Mouse (Mus musculus) thymus, adult 2 months (tissue): ENCODE results near the gene Stx12. TPM values are rescaled to one million over a fixed set of nuclear protein-coding genes. Genes with fewer than 3 reads are reported as not detected.
"Not testable (repeated sequence)": the region's sequence is repeated elsewhere in the genome, so short reads cannot be mapped to it uniquely, and the experiment has no call there.

ENCODE experiments used
- DNase-seq: peaks from one replicate; pipeline ENCODE4 v3.0.0; 2021
- H3K27ac ChIP-seq: fragments of 200-500 bp; 2 replicates; pipeline ENCODE4 v1.5.1; 2012; ENCODE audit warnings: low read length, control low read depth; ENCODE audit not compliant: control insufficient read depth, insufficient read depth
- H3K27me3 ChIP-seq: fragments of 200-500 bp; 2 replicates; pipeline ENCODE4 v1.6.1; 2012; ENCODE audit warnings: mild to moderate bottlenecking, low read length, moderate library complexity, mixed read lengths; ENCODE audit not compliant: control insufficient read depth, insufficient read depth
- H3K36me3 ChIP-seq: fragments of 200-500 bp; 2 replicates; pipeline ENCODE4 v1.6.1; 2012; ENCODE audit warnings: mild to moderate bottlenecking, low read length, moderate library complexity; ENCODE audit not compliant: control insufficient read depth, insufficient read depth
- H3K4me1 ChIP-seq: fragments of 200-500 bp; replicated peaks from 2 replicates; pipeline ENCODE4 v1.6.1; 2012; ENCODE audit warnings: low read length; ENCODE audit not compliant: control insufficient read depth, insufficient read depth
- H3K4me3 ChIP-seq: fragments of 200-500 bp; 2 replicates; pipeline ENCODE4 v1.5.1; 2012; ENCODE audit warnings: mild to moderate bottlenecking, low read length, control low read depth, moderate library complexity; ENCODE audit not compliant: control insufficient read depth, insufficient read depth
- CTCF ChIP-seq: fragments of 200-500 bp; IDR thresholded peaks from 2 replicates; pipeline ENCODE4 v1.5.1; 2012; ENCODE audit warnings: mild to moderate bottlenecking, control low read depth, low read length, moderate library complexity, borderline replicate concordance; ENCODE audit not compliant: control insufficient read depth, poor library complexity, insufficient read depth; ENCODE audit errors: extremely low read depth
- POLR2A ChIP-seq: fragments of 200-500 bp; IDR thresholded peaks from 2 replicates; pipeline ENCODE4 v1.6.1; 2012; ENCODE audit warnings: mild to moderate bottlenecking, low read length, control low read depth, moderate library complexity; ENCODE audit not compliant: control insufficient read depth, poor library complexity, insufficient read depth; ENCODE audit errors: extremely low read depth
- WGBS: fragments of 180-500 bp; shearing (Covaris S2); methylation state at CpG from one replicate; pipeline ENCODE4 v1.1.7; 2018; 5-methylcytosine and 5-hydroxymethylcytosine counted together
- polyA plus RNA-seq: library from polyadenylated mRNA; depleted of rRNA; stranded (reverse); fragments of >200 nt; gene quantifications from 2 replicates; pipeline ENCODE4 v1.2.3, GENCODE M21; 2012

The Stx12 gene
- polyA plus RNA-seq, 1 experiment = 16.1 TPM

- no peak for TF ChIP-seq POLR2A
- no peak for TF ChIP-seq CTCF
- peak overlapping the region; percentile 69; the same call in 1 of the 2 replicates for H3K4me3 ChIP-seq
- H3K36me3 ChIP-seq = no peaks in the 10 kb centered on the region
- DNase-seq = no peak
- WGBS = 41% methylated on average over 12 of the region's 12 CpGs
- peaks cover 5% of the 10 kb centered on the region for H3K4me1 ChIP-seq
- H3K27me3 ChIP-seq = no peaks in the 10 kb centered on the region
- no peak overlapping the region for H3K27ac ChIP-seq
Measured at GRCm38 (mm10) chr4:132921488-132921887, 37.2 kb upstream of the Stx12 start.

GRCm38 (mm10) chr4:132920171-132920570 is 35.9 kb upstream of the Stx12 start:
- Histone ChIP-seq H3K27ac (no peak overlapping the region), H3K27me3 (no peaks in the 10 kb centered on the region), H3K36me3 (peaks cover 3% of the 10 kb centered on the region; the same call in 1 of the 2 replicates), H3K4me1 (peaks cover 5% of the 10 kb centered on the region), H3K4me3 (no peak overlapping the region)
- DNase-seq = no peak
- TF ChIP-seq CTCF = no peak
- no peak for TF ChIP-seq POLR2A
- 94% methylated on average over 4 of the region's 4 CpGs for WGBS

- not testable (repeated sequence) for H3K27me3 ChIP-seq, H3K27ac ChIP-seq, H3K4me1 ChIP-seq, DNase-seq, H3K4me3 ChIP-seq, H3K36me3 ChIP-seq
- WGBS = 96% methylated on average over 6 of the region's 6 CpGs
Measured at GRCm38 (mm10) chr4:132918493-132918892, 34.2 kb upstream of the Stx12 start.

- DNase-seq = peak; percentile 46
- peaks cover 33% of the 10 kb centered on the region for H3K36me3 ChIP-seq
Measured at GRCm38 (mm10) chr4:132912156-132912555, 27.8 kb upstream of the Stx12 start.

GRCm38 (mm10) chr4:132905843-132906360 is 21.6 kb upstream of the Stx12 start:
- 97% methylated on average over 5 of the region's 5 CpGs for WGBS
- DNase-seq = no peak
- no peak overlapping the region for H3K4me3 ChIP-seq
- peaks cover 34% of the 10 kb centered on the region for H3K36me3 ChIP-seq
- TF ChIP-seq CTCF = no peak
- no peak for TF ChIP-seq POLR2A
- H3K27ac ChIP-seq = no peak overlapping the region
- H3K27me3 ChIP-seq = no peaks in the 10 kb centered on the region
- no peaks in the 10 kb centered on the region for H3K4me1 ChIP-seq

More at GRCm38 (mm10) chr4:132912156-132912555, 27.8 kb upstream of the Stx12 start:
- H3K4me3 ChIP-seq = no peak overlapping the region
- 21% methylated on average over 6 of the region's 6 CpGs for WGBS
- H3K27ac ChIP-seq = peak overlapping the region; percentile 58
- H3K4me1 ChIP-seq = peaks cover 4% of the 10 kb centered on the region
- H3K27me3 ChIP-seq = no peaks in the 10 kb centered on the region
- TF ChIP-seq POLR2A (no peak), CTCF (no peak)

- no peak for DNase-seq
- H3K4me3 ChIP-seq = no peak overlapping the region
- no peaks in the 10 kb centered on the region for H3K27me3 ChIP-seq
- H3K36me3 ChIP-seq = peaks cover 31% of the 10 kb centered on the region
- no peaks in the 10 kb centered on the region for H3K4me1 ChIP-seq
- WGBS = 94% methylated on average over 9 of the region's 9 CpGs
- TF ChIP-seq POLR2A (no peak), CTCF (no peak)
- H3K27ac ChIP-seq = no peak overlapping the region
Measured at GRCm38 (mm10) chr4:132904765-132905309, 20.5 kb upstream of the Stx12 start.

- peaks cover 23% of the 10 kb centered on the region for H3K36me3 ChIP-seq
- no peaks in the 10 kb centered on the region for H3K27me3 ChIP-seq
- no peak for DNase-seq
- 58% methylated on average over 2 of the region's 2 CpGs for WGBS
- no peak overlapping the region for H3K27ac ChIP-seq
- TF ChIP-seq POLR2A (no peak), CTCF (no peak)
- no peaks in the 10 kb centered on the region for H3K4me1 ChIP-seq
- no peak overlapping the region for H3K4me3 ChIP-seq
Measured at GRCm38 (mm10) chr4:132904071-132904470, 19.8 kb upstream of the Stx12 start.
